Mouse (Mus musculus) MEL (cell line): ENCODE measurements around the gene Hsbp1. TPM values are rescaled to one million over a fixed set of nuclear protein-coding genes. Genes with fewer than 3 reads are reported as not detected.

Experiments used
- DNase-seq: peaks from one replicate; pipeline ENCODE4 v3.0.0; 2011; ENCODE audit warnings: low read depth, low spot score
- H3K27ac ChIP-seq: 2 replicates; pipeline ENCODE4 v1.5.1; 2012; ENCODE audit warnings: low read depth, mild to moderate bottlenecking, control low read depth, low read length, moderate library complexity; ENCODE audit not compliant: control insufficient read depth
- H3K27me3 ChIP-seq, 2 experiments: fragments of 150-350 bp in 1 of 2; sonication (generic) in 1 of 2; 2 replicates each; pipeline ENCODE4 v1.6.1; 2012; ENCODE audit warnings: low read length in 2 of 2, mild to moderate bottlenecking in 2 of 2, improper control_type of control experiment in 1 of 2, moderate library complexity in 1 of 2; ENCODE audit not compliant: insufficient read depth in 2 of 2, control insufficient read depth in 1 of 2
- H3K36me3 ChIP-seq, 2 experiments: 2 replicates each; pipeline ENCODE4 v1.6.1; 2012 to 2014; ENCODE audit warnings: low read length in 2 of 2, improper control_type of control experiment in 1 of 2, inconsistent platforms in 1 of 2, mild to moderate bottlenecking in 1 of 2; ENCODE audit not compliant: insufficient read depth in 2 of 2, control insufficient read depth in 1 of 2
- H3K4me1 ChIP-seq, 2 experiments: fragments of 150-350 bp in 1 of 2; sonication (generic) in 1 of 2; 2 replicates each; pipeline ENCODE4 v1.6.1; 2012; ENCODE audit warnings: low read length in 2 of 2, improper control_type of control experiment in 1 of 2, mild to moderate bottlenecking in 1 of 2; ENCODE audit not compliant: insufficient read depth in 2 of 2, control insufficient read depth in 1 of 2
- H3K4me3 ChIP-seq, 2 experiments: fragments of 150-350 bp in 1 of 2; sonication (generic) in 1 of 2; 2 replicates each; pipeline ENCODE4 v1.5.1; 2012; ENCODE audit warnings: low read depth in 2 of 2, low read length in 2 of 2, mild to moderate bottlenecking in 2 of 2, moderate library complexity in 2 of 2, control low read depth in 1 of 2, improper control_type of control experiment in 1 of 2; ENCODE audit not compliant: control insufficient read depth in 1 of 2, insufficient read depth in 1 of 2
- H3K79me2 ChIP-seq: 2 replicates; pipeline ENCODE4 v1.6.1; 2012; ENCODE audit warnings: mild to moderate bottlenecking, low read length, moderate library complexity; ENCODE audit not compliant: control insufficient read depth, poor library complexity, insufficient read depth
- H3K9ac ChIP-seq: 2 replicates; pipeline ENCODE4 v1.6.1; 2012; ENCODE audit warnings: low read depth, mild to moderate bottlenecking, control low read depth, low read length, moderate library complexity; ENCODE audit not compliant: control insufficient read depth, poor library complexity, severe bottlenecking
- H3K9me3 ChIP-seq: fragments of 150-350 bp; sonication (generic); replicated peaks from 2 replicates; pipeline ENCODE4 v1.6.1; 2012; ENCODE audit warnings: mild to moderate bottlenecking, low read length, improper control_type of control experiment, moderate library complexity; ENCODE audit not compliant: insufficient read depth
- BHLHE40 ChIP-seq: IDR thresholded peaks from 2 replicates; pipeline ENCODE4 v1.6.1; 2012; ENCODE audit warnings: low read depth, mild to moderate bottlenecking, inconsistent platforms, low read length, improper control_type of control experiment, borderline replicate concordance
- CHD1 ChIP-seq: IDR thresholded peaks from 2 replicates; pipeline ENCODE4 v1.6.1; 2012; ENCODE audit warnings: low read depth, mild to moderate bottlenecking, inconsistent platforms, low read length, improper control_type of control experiment
- CTCF ChIP-seq, 3 experiments: IDR thresholded peaks in 2 of 3; conservative IDR thresholded peaks in 1 of 3; 2 replicates each; pipeline ENCODE4 v1.5.1; 2011 to 2012; ENCODE audit warnings: low read length in 3 of 3, low read depth in 2 of 3, mild to moderate bottlenecking in 2 of 3, improper control_type of control experiment in 1 of 3, inconsistent platforms in 1 of 3, mixed read lengths in 1 of 3, moderate library complexity in 1 of 3; ENCODE audit not compliant: control insufficient read depth in 1 of 3, insufficient read depth in 1 of 3, poor library complexity in 1 of 3, severe bottlenecking in 1 of 3
- EP300 ChIP-seq, 2 experiments: IDR thresholded peaks; 2 replicates each; pipeline ENCODE4 v1.6.1; 2011; ENCODE audit warnings: improper control_type of control experiment in 2 of 2, low read length in 2 of 2, low read depth in 1 of 2, mild to moderate bottlenecking in 1 of 2
- ETS1 ChIP-seq: IDR thresholded peaks from 2 replicates; pipeline ENCODE4 v1.6.1; 2012; ENCODE audit warnings: low read depth, mild to moderate bottlenecking, inconsistent platforms, low read length, improper control_type of control experiment, moderate library complexity
- GATA1 ChIP-seq: IDR thresholded peaks from 2 replicates; pipeline ENCODE4 v1.6.1; 2011; ENCODE audit warnings: low read depth, low read length, improper control_type of control experiment
- HCFC1 ChIP-seq: IDR thresholded peaks from 2 replicates; pipeline ENCODE4 v1.6.1; 2012; ENCODE audit warnings: low read depth, mild to moderate bottlenecking, inconsistent platforms, low read length, improper control_type of control experiment, moderate library complexity
- MAFK ChIP-seq: IDR thresholded peaks from 2 replicates; pipeline ENCODE4 v1.6.1; 2011; ENCODE audit warnings: low read depth, mild to moderate bottlenecking, low read length, improper control_type of control experiment, borderline replicate concordance
- MAZ ChIP-seq: IDR thresholded peaks from 2 replicates; pipeline ENCODE4 v1.6.1; 2012; ENCODE audit warnings: low read depth, mild to moderate bottlenecking, inconsistent platforms, low read length, improper control_type of control experiment
- MXI1 ChIP-seq: IDR thresholded peaks from 2 replicates; pipeline ENCODE4 v1.6.1; 2011; ENCODE audit warnings: mild to moderate bottlenecking, low read depth, low read length, improper control_type of control experiment
- MYC ChIP-seq: IDR thresholded peaks from 2 replicates; pipeline ENCODE4 v1.6.1; 2011; ENCODE audit warnings: low read depth, mild to moderate bottlenecking, low read length, improper control_type of control experiment, moderate library complexity
- NRF1 ChIP-seq: IDR thresholded peaks from 2 replicates; pipeline ENCODE4 v1.6.1; 2014; ENCODE audit warnings: low read depth, mild to moderate bottlenecking, inconsistent platforms, low read length, improper control_type of control experiment, moderate library complexity; ENCODE audit not compliant: poor library complexity, insufficient read depth, severe bottlenecking
- POLR2AphosphoS2 ChIP-seq: IDR thresholded peaks from 2 replicates; pipeline ENCODE4 v1.6.1; 2011; ENCODE audit warnings: low read length, improper control_type of control experiment
- POLR2AphosphoS5 ChIP-seq: IDR thresholded peaks from 2 replicates; pipeline ENCODE4 v1.6.1; 2012; ENCODE audit warnings: low read depth, borderline replicate concordance, mild to moderate bottlenecking, inconsistent platforms, low read length, moderate library complexity, mixed read lengths
- SIN3A ChIP-seq: IDR thresholded peaks from 2 replicates; pipeline ENCODE4 v1.6.1; 2012; ENCODE audit warnings: low read length, improper control_type of control experiment, inconsistent platforms
- SMC3 ChIP-seq: IDR thresholded peaks from 2 replicates; pipeline ENCODE4 v1.6.1; 2011; ENCODE audit warnings: low read depth, low read length, improper control_type of control experiment
- TBP ChIP-seq: IDR thresholded peaks from 2 replicates; pipeline ENCODE4 v1.8.0; 2011; ENCODE audit warnings: low read depth, low read length, improper control_type of control experiment
- ZMIZ1 ChIP-seq: IDR thresholded peaks from 2 replicates; pipeline ENCODE4 v1.6.1; 2012; ENCODE audit warnings: low read depth, mild to moderate bottlenecking, inconsistent platforms, low read length, improper control_type of control experiment, moderate library complexity
- ZNF384 ChIP-seq: IDR thresholded peaks from 2 replicates; pipeline ENCODE4 v1.6.1; 2012; ENCODE audit warnings: low read depth, mild to moderate bottlenecking, inconsistent platforms, low read length, improper control_type of control experiment
- polyA plus RNA-seq, 2 experiments: library from polyadenylated mRNA; stranded (reverse) in 1 of 2; unstranded in 1 of 2; fragments of >175 nt in 1 of 2; fragments of >200 nt in 1 of 2; gene quantifications; 2 replicates each; pipeline versions ENCODE4 v1.2.1 to v1.2.4; 2012; ENCODE audit warnings: low replicate concordance in 2 of 2, low read depth in 1 of 2; ENCODE audit not compliant: insufficient read length in 2 of 2, insufficient read depth in 1 of 2, missing spikeins in 1 of 2
- total RNA-seq: library from RNA; depleted of rRNA; stranded (reverse); fragments of 300-350 nt; gene quantifications from 2 replicates; pipeline ENCODE4 v1.2.3, GENCODE M21; 2012

The Hsbp1 gene
- total and polyA plus RNA-seq, 3 experiments: 109 to 128 TPM; not detected in 1

DNA sequence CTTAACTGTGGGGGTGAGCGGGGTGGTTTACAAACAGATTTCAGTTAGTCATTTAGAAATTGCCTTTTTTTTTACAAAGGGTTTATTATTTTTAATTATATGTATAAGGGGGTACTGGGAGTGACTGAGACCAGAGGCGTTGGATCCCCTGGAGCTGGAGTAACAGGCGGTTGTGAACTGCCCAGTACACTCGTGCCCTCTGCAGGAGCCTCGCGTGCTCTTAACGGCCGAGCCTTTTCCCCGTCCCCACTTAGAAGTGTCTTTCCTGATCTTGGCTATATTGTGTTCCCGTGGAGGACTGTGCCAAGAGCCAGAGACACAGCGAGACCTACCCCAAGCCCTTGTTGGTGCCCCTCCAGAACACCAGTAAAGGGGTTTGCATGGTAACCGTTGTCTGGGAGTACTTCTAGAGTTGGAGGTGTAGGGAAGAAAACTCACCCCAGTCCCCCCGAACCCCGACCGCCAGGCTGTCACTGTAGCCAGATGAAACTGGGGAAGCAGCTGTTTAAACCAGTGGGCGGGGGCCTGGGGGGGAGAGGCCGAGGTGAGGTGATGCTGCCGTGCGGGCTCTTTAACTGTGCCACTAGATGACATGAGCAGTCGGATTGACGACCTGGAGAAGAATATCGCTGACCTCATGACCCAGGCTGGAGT is 868 bp downstream of the Hsbp1 start:
- H3K27me3 ChIP-seq: no peaks in the 10 kb centered on the region
- peaks cover 14% of the 10 kb centered on the region for H3K79me2 ChIP-seq
- H3K9ac ChIP-seq: peak overlapping the region; percentile 81
- peak; percentile 55 for DNase-seq
- peak overlapping the region; percentile 21 for H3K27ac ChIP-seq
- H3K4me1 ChIP-seq: peaks cover 6 to 18% of the 10 kb centered on the region in 2 experiments
- H3K9me3 ChIP-seq: no peaks in the 10 kb centered on the region
- TF ChIP-seq MAFK (no peak), POLR2AphosphoS2 (no peak), SIN3A (no peak; the same call in 1 of the 2 replicates), TBP (no peak), HCFC1 (no peak), EP300 (IDR thresholded peaks at IDR 0.05; ENCODE audit: low read depth in 1 of 2, low read length in 2 of 2) (no peak), ETS1 (no peak), MYC (no peak), BHLHE40 (0 out of 2 replicates have a peak, but pooled peaks have one; percentile 14), CTCF (IDR thresholded peaks at IDR 0.05 in 2 of 3, conservative IDR thresholded peaks at IDR 0.05 in 1 of 3; ENCODE audit: control insufficient read depth in 1 of 3, insufficient read depth in 1 of 3, low read depth in 2 of 3, low read length in 3 of 3, poor library complexity in 1 of 3, severe bottlenecking in 1 of 3) (peak in 1 of 3 experiments; percentile 6; a peak in 1 of 6 replicates), MXI1 (peak; percentile 51; the same call in 1 of the 2 replicates), NRF1 (no peak), MAZ (no peak)
- TF ChIP-seq, all 39 proteins: peak for 3
- Histone ChIP-seq H3K36me3 (peaks cover 7 to 20% of the 10 kb centered on the region in 2 experiments), H3K4me3 (peak overlapping the region; percentile 85 to 88)

DNA sequence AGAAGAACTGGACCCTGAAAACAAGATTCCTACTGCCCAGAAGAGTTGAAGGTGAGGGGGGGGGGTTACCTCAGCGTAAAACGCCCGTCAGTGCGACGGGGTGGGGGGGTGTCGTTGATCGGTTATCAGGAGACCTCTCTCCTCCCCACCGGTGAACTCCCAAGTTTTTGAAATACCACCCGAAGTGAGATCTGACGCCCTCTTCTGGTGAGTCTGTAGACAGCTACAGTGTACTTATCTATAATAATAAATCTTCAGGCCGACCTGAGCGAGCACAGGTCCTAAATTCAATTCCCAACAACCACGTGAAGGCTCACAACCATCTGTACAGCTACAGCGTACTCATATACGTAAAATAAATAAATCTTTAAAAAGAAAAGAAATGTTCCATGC is 1.4 kb downstream of the Hsbp1 start:
- H3K9me3 ChIP-seq: no peaks in the 10 kb centered on the region
- no peak overlapping the region for H3K27ac ChIP-seq
- H3K4me3 ChIP-seq: peak overlapping the region; percentile 85 to 88
- H3K9ac ChIP-seq: peak overlapping the region; percentile 81
- peaks cover 7 to 20% of the 10 kb centered on the region in 2 experiments for H3K36me3 ChIP-seq
- peaks cover 6 to 16% of the 10 kb centered on the region in 2 experiments for H3K4me1 ChIP-seq
- peak; percentile 78 for DNase-seq
- peaks cover 14% of the 10 kb centered on the region for H3K79me2 ChIP-seq
- H3K27me3 ChIP-seq: no peaks in the 10 kb centered on the region
- TF ChIP-seq SMC3 (peak; percentile 8; the same call in 1 of the 2 replicates), GATA1 (peak; percentile 59), ZNF384 (0 out of 2 replicates have a peak, but pooled peaks have one; percentile 3), POLR2AphosphoS5 (no peak), ZMIZ1 (no peak), CHD1 (no peak), CTCF (IDR thresholded peaks at IDR 0.05 in 2 of 3, conservative IDR thresholded peaks at IDR 0.05 in 1 of 3; ENCODE audit: control insufficient read depth in 1 of 3, insufficient read depth in 1 of 3, low read depth in 2 of 3, low read length in 3 of 3, poor library complexity in 1 of 3, severe bottlenecking in 1 of 3) (peak; percentile 16 to 54 (median 48); a peak in 4 of 6 replicates), TBP (0 out of 2 replicates have a peak, but pooled peaks have one; percentile 12)
